Mouse (Mus musculus) heart, adult 2 months (tissue): ENCODE results near the gene Rbm3.

ENCODE experiments used
- CTCF ChIP-seq: fragments of 200-600 bp; IDR thresholded peaks from 2 replicates; pipeline ENCODE4 v1.8.1; 2022; ENCODE audit warnings: antibody characterized with exemption, mild to moderate bottlenecking, moderate library complexity
- EP300 ChIP-seq: fragments of 200-500 bp; IDR thresholded peaks from 2 replicates; pipeline ENCODE4 v1.6.1; 2011; ENCODE audit warnings: low read depth, low read length, control low read depth; ENCODE audit not compliant: insufficient read depth

- peak; percentile 24 for TF ChIP-seq CTCF
- no peak for TF ChIP-seq EP300
Measured at GRCm38 (mm10) chrX:8125235-8125634, 20.4 kb downstream of the Rbm3 start.
